Mouse (Mus musculus) layer of hippocampus, adult 2 months (tissue): ENCODE data around the gene Arhgap45. TPM values are rescaled to one million over a fixed set of nuclear protein-coding genes. Genes with fewer than 3 reads are reported as not detected.

ENCODE experiments used
- DNase-seq, 2 experiments: peaks; one replicate each; pipeline ENCODE4 v3.0.0; 2022; ENCODE audit warnings: low spot score in 2 of 2
- H3K27ac ChIP-seq: fragments of 200-600 bp; 2 replicates; pipeline ENCODE4 v1.8.1; 2022
- H3K4me3 ChIP-seq: fragments of 200-600 bp; 2 replicates; pipeline ENCODE4 v1.8.1; 2022; ENCODE audit warnings: mild to moderate bottlenecking
- CTCF ChIP-seq: fragments of 200-600 bp; conservative IDR thresholded peaks from 2 replicates; pipeline ENCODE4 v1.8.1; 2022; ENCODE audit warnings: antibody characterized with exemption, mild to moderate bottlenecking, moderate library complexity
- long read RNA-seq, 2 experiments: library from polyadenylated mRNA; stranded (forward); transcript quantifications; one replicate each; pipeline ENCODE4 v2.0.0; 2021; ENCODE audit warnings: borderline mapping rate in 2 of 2
- total RNA-seq, 2 experiments: library from RNA; stranded (reverse); gene quantifications; 2 replicates each; pipeline ENCODE4 v1.2.3; 2021

Gene Arhgap45
- total RNA-seq, result 1 to 10 TPM; 3.7 to 4.4 TPM
- long read RNA-seq, experiment 1, partial matches to known transcripts, result 0 of 2 reads
- long read RNA-seq, experiment 1, other reads (novel, unspliced or antisense), result 0 of 2 reads
- long read RNA-seq, experiment 2, partial matches to known transcripts, result 2 of 3 reads
- long read RNA-seq, experiment 2, other reads (novel, unspliced or antisense), result 0 of 3 reads

DNA sequence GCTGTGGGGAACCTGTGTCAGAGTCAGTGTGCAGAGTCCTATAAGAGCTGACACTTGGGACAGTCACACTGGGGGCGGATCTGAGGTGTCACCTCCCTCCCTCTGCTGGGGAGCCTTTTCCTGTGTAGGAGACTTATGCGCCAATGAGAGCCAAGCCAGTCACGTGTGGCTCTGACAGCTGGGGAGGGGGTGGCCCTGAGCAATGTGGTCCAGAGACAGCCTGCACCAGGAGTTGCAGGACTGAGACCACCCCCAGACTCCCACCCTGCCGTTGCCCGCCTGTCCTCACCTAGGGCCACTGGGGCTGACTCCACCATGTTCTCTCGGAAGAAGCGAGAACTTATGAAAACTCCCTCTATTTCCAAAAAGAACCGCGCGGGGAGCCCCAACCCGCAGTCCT is at the start of gene Arhgap45:
Gene Arhgap45, plus strand, starts transcription at position 143 of the 400 bp plus-strand sequence.
- Histone ChIP-seq H3K27ac (peak within 1 kb of the TSS; percentile 14; the same call in 1 of the 2 replicates), H3K4me3 (no peak within 1 kb of the TSS; the same call in 1 of the 2 replicates)
- no peak for TF ChIP-seq CTCF
- DNase-seq, result no peak

- TF ChIP-seq CTCF, result no peak
- Histone ChIP-seq H3K27ac (no peak overlapping the region), H3K4me3 (no peak overlapping the region)
- no peak for DNase-seq
These were observed 49.5 kb upstream of the Arhgap45 start for GRCm38 (mm10) chr10:79966886-79967400.

DNA sequence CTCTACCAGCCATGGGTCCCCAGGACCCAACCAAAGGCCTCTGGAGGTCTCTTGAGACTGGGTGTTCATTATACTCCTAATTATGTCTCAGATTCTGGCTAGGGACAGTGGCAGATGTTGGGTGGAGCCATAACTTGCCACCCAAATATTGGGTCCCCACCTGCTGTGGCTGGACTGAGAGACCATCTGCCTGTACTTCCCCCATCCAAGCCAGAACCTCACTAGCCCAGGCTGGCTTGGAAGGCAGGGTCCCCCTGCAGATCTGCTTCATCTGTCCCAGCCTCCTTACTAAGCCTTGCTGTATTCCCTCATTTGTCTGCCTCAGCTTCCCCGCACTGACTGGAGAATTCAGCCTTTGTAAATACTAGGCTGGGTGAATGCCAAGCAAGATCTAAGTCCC is 48.3 kb upstream of the Arhgap45 start:
- no peak for TF ChIP-seq CTCF
- no peak overlapping the region for H3K27ac ChIP-seq
- no peak overlapping the region for H3K4me3 ChIP-seq
- DNase-seq, result no peak

DNA sequence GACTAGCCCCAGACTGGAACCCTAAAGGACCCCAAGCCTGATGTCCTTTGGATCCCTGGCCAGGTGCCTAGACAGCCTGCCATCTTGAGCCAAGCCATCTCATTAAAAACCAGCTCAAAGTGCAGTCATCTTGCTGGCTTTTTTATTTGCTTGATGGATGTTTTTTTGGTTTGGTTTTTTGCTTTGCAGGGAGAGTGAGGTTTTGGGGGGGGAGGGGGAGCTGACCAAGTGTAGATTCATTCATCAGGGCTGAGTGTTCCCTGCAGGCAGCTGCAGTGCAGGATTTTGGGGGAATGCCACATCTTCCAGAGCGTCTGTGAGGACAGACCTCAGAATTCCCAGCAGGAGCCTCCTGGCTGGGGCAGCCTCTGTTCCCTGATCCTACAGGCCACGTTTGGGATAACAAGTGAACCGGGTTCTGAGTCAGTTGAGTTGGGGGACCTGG is 47.3 kb upstream of the Arhgap45 start:
- peak; percentile 50 for TF ChIP-seq CTCF
- H3K27ac ChIP-seq, result no peak overlapping the region
- DNase-seq, result no peak
- H3K4me3 ChIP-seq, result no peak overlapping the region

DNA sequence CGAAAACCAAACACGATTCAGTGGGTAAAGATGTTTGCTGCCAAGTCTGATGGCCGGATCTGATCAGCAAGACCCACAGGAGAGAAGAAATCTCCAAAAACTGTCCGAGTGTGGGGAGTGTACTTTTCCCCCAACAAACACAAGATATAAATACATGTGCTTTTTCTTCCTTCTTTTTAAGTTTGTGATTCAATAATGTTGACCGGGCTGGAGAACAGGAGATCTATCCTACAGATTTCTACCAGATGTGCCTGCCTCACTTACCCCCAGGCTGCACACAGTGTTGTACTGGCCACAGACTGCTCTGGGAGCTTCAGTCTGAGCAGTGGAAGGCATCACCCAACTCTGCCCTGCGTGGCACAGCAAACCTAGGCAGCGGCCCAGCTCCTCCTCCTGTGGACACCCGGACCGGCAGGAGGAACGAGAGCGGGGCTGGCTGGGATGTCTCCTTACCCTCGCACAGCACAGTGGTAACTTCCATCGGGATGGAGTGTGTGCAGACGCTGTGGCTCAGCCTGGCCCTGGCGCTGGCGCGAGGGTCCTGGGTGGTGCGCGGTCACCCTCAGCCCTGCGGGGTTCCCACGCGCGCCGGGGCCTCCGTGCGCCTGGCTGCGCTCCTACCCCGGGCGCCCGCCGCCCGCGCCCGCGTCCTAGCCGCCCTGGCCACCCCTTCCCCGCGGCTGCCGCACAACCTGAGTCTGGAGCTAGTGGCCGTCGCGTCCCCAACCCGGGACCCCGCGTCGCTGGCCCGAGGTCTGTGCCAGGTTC is 45.9 kb upstream of the Arhgap45 start, which contains the start of gene Grin3b:
Gene Grin3b, plus strand, starts transcription at position 301 of the 768 bp plus-strand sequence.
- no peak for TF ChIP-seq CTCF
- Histone ChIP-seq H3K4me3 (peak within 1 kb of the TSS; percentile 24; the same call in 1 of the 2 replicates), H3K27ac (no peak within 1 kb of the TSS)
- no peak for DNase-seq

- DNase-seq, result no peak
- TF ChIP-seq CTCF, result no peak
- Histone ChIP-seq H3K4me3 (peak overlapping the region; percentile 24; the same call in 1 of the 2 replicates), H3K27ac (no peak overlapping the region)
These were observed 45.3 kb upstream of the Arhgap45 start for GRCm38 (mm10) chr10:79971183-79971497.

GRCm38 (mm10) chr10:79972831-79973230 is 43.6 kb upstream of the Arhgap45 start:
- DNase-seq, result no peak
- TF ChIP-seq CTCF, result no peak
- no peak overlapping the region for H3K4me3 ChIP-seq
- no peak overlapping the region for H3K27ac ChIP-seq

DNA sequence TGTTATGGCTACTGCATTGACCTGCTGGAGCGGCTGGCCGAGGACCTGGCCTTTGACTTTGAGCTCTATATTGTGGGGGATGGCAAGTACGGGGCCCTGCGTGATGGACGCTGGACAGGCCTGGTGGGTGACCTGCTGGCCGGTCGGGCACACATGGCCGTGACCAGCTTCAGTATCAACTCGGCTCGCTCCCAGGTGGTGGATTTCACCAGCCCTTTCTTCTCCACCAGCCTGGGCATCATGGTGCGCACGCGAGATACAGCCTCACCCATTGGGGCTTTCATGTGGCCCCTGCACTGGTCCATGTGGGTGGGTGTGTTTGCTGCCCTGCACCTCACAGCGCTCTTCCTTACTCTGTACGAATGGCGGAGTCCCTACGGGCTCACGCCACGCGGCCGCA is 42.4 kb upstream of the Arhgap45 start:
- H3K4me3 ChIP-seq, result no peak overlapping the region
- no peak for DNase-seq
- H3K27ac ChIP-seq, result no peak overlapping the region
- no peak for TF ChIP-seq CTCF

DNA sequence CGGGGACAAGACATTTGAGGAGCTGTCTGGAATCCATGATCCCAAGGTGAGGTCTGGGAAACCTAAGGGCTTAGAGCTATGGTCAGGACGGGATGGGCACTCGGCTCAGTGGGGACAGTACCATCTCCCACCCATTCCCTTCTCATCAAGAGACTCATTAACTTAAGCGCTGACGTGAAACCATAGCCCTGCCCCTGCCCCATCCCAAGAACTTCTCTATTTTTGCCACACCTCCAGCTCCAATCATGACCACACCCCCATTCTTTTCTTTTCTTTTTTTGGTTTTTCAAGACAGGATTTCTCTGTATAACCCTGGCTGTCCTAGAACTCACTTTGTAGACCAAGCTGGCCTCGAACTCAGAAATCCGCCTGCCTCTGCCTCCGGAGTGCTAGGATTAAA is 41.8 kb upstream of the Arhgap45 start:
- H3K27ac ChIP-seq, result no peak overlapping the region
- TF ChIP-seq CTCF, result no peak
- no peak for DNase-seq
- no peak overlapping the region for H3K4me3 ChIP-seq

DNA sequence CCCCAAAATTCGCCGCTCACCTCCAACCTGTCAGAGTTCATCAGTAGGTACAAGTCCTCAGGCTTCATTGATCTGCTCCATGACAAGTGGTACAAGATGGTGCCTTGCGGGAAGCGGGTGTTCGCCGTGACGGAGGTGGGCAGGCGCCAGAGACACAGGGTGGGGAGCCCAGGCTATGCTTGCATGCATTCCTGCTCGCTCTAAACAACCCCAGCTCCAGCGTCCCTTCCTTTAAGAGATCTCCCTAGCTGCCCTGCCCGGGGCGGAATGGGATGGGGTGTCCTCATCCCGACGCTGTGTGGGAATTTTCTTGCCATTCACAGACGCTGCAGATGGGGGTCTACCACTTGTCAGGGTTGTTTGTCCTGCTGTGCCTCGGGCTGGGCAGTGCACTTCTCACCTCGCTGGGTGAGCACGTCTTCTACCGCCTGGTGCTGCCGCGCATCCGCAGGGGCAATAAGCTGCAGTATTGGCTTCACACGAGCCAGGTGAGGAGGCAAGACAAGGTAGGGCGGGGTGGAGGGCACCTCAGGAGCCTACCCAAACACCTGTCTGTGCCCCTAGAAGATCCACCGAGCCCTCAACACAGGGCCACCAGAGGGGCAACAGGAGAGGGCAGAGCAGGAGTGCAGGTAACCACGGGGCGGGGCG is 40.3 kb upstream of the Arhgap45 start:
- Histone ChIP-seq H3K4me3 (no peak overlapping the region), H3K27ac (no peak overlapping the region)
- TF ChIP-seq CTCF, result no peak
- no peak for DNase-seq

- TF ChIP-seq CTCF, result no peak
- no peak overlapping the region for H3K4me3 ChIP-seq
- no peak for DNase-seq
- H3K27ac ChIP-seq, result no peak overlapping the region
These were observed 39.7 kb upstream of the Arhgap45 start for GRCm38 (mm10) chr10:79976722-79977107.

GRCm38 (mm10) chr10:79977324-79977723 is 39.1 kb upstream of the Arhgap45 start:
- TF ChIP-seq CTCF, result no peak
- Histone ChIP-seq H3K27ac (no peak overlapping the region), H3K4me3 (no peak overlapping the region)
- no peak for DNase-seq

DNA sequence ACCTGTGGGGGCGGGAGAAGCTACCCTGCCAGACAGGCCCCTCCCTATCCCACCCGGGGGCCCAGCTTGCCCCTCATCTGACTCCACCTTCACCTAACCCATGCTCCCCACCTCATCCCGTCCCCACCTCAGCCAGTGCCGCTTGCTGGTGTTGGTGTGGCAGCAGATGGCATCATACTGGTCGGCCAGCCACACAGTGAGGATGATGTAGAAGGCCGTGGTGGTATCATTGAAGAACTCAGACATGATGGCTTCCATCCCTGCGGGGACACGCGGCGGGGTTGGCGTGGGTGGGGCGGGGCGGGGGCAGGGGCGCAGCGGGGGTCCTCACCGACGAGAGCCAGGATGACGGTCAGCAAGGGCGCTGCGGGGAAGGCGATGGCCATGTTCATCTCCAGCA is 38.4 kb upstream of the Arhgap45 start:
- no peak for DNase-seq
- Histone ChIP-seq H3K4me3 (no peak overlapping the region), H3K27ac (no peak overlapping the region)
- no peak for TF ChIP-seq CTCF
